Mouse (Mus musculus) thymus, adult 2 months (tissue): ENCODE measurements around the gene Slc31a1. TPM values are rescaled to one million over a fixed set of nuclear protein-coding genes. Genes with fewer than 3 reads are reported as not detected.

Source experiments
- DNase-seq: peaks from one replicate; pipeline ENCODE4 v3.0.0; 2021
- H3K27ac ChIP-seq: fragments of 200-500 bp; 2 replicates; pipeline ENCODE4 v1.5.1; 2012; ENCODE audit warnings: low read length, control low read depth; ENCODE audit not compliant: control insufficient read depth, insufficient read depth
- H3K27me3 ChIP-seq: fragments of 200-500 bp; 2 replicates; pipeline ENCODE4 v1.6.1; 2012; ENCODE audit warnings: mild to moderate bottlenecking, low read length, moderate library complexity, mixed read lengths; ENCODE audit not compliant: control insufficient read depth, insufficient read depth
- H3K36me3 ChIP-seq: fragments of 200-500 bp; 2 replicates; pipeline ENCODE4 v1.6.1; 2012; ENCODE audit warnings: mild to moderate bottlenecking, low read length, moderate library complexity; ENCODE audit not compliant: control insufficient read depth, insufficient read depth
- H3K4me1 ChIP-seq: fragments of 200-500 bp; replicated peaks from 2 replicates; pipeline ENCODE4 v1.6.1; 2012; ENCODE audit warnings: low read length; ENCODE audit not compliant: control insufficient read depth, insufficient read depth
- H3K4me3 ChIP-seq: fragments of 200-500 bp; 2 replicates; pipeline ENCODE4 v1.5.1; 2012; ENCODE audit warnings: mild to moderate bottlenecking, low read length, control low read depth, moderate library complexity; ENCODE audit not compliant: control insufficient read depth, insufficient read depth
- CTCF ChIP-seq: fragments of 200-500 bp; IDR thresholded peaks from 2 replicates; pipeline ENCODE4 v1.5.1; 2012; ENCODE audit warnings: mild to moderate bottlenecking, control low read depth, low read length, moderate library complexity, borderline replicate concordance; ENCODE audit not compliant: control insufficient read depth, poor library complexity, insufficient read depth; ENCODE audit errors: extremely low read depth
- POLR2A ChIP-seq: fragments of 200-500 bp; IDR thresholded peaks from 2 replicates; pipeline ENCODE4 v1.6.1; 2012; ENCODE audit warnings: mild to moderate bottlenecking, low read length, control low read depth, moderate library complexity; ENCODE audit not compliant: control insufficient read depth, poor library complexity, insufficient read depth; ENCODE audit errors: extremely low read depth
- WGBS: fragments of 180-500 bp; shearing (Covaris S2); methylation state at CpG from one replicate; pipeline ENCODE4 v1.1.7; 2018; 5-methylcytosine and 5-hydroxymethylcytosine counted together
- polyA plus RNA-seq: library from polyadenylated mRNA; depleted of rRNA; stranded (reverse); fragments of >200 nt; gene quantifications from 2 replicates; pipeline ENCODE4 v1.2.3, GENCODE M21; 2012

Slc31a1 gene
- polyA plus RNA-seq, 1 experiment = 10.5 TPM

GRCm38 (mm10) chr4:62393459-62393858 lies 32.9 kb downstream of the Slc31a1 start:
- no peak for DNase-seq

GRCm38 (mm10) chr4:62395806-62396205 lies 35.3 kb downstream of the Slc31a1 start:
- Histone ChIP-seq H3K27ac (no peak overlapping the region), H3K4me1 (no peaks in the 10 kb centered on the region), H3K27me3 (no peaks in the 10 kb centered on the region), H3K4me3 (no peak overlapping the region), H3K36me3 (peaks cover 56% of the 10 kb centered on the region)
- 94% methylated on average over 1 of the region's 1 CpGs for WGBS
- TF ChIP-seq CTCF (no peak), POLR2A (no peak)
- no peak for DNase-seq

More at GRCm38 (mm10) chr4:62393459-62393858, 32.9 kb downstream of the Slc31a1 start:
- no peaks in the 10 kb centered on the region for H3K4me1 ChIP-seq
- H3K4me3 ChIP-seq = no peak overlapping the region
- H3K36me3 ChIP-seq = peaks cover 35% of the 10 kb centered on the region
- TF ChIP-seq POLR2A (no peak), CTCF (no peak)
- H3K27ac ChIP-seq = no peak overlapping the region
- H3K27me3 ChIP-seq = no peaks in the 10 kb centered on the region
- WGBS = 77% methylated on average over 6 of the region's 6 CpGs

- Histone ChIP-seq H3K4me3 (no peak overlapping the region), H3K27ac (no peak overlapping the region), H3K4me1 (no peaks in the 10 kb centered on the region), H3K36me3 (peaks cover 74% of the 10 kb centered on the region), H3K27me3 (no peaks in the 10 kb centered on the region)
- 80% methylated on average over 4 of the region's 4 CpGs for WGBS
- no peak for DNase-seq
- TF ChIP-seq CTCF = no peak
- TF ChIP-seq POLR2A = no peak
Observed at GRCm38 (mm10) chr4:62397616-62398365, 37.3 kb downstream of the Slc31a1 start.

GRCm38 (mm10) chr4:62398956-62399355 lies 38.4 kb downstream of the Slc31a1 start:
- Histone ChIP-seq H3K36me3 (peaks cover 67% of the 10 kb centered on the region), H3K4me1 (no peaks in the 10 kb centered on the region), H3K4me3 (no peak overlapping the region), H3K27me3 (no peaks in the 10 kb centered on the region), H3K27ac (no peak overlapping the region)
- TF ChIP-seq POLR2A (no peak), CTCF (no peak)
- no peak for DNase-seq
- 92% methylated on average over 3 of the region's 3 CpGs for WGBS

GRCm38 (mm10) chr4:62406133-62406532 lies 45.6 kb downstream of the Slc31a1 start:
- Histone ChIP-seq H3K36me3 (peaks cover 16% of the 10 kb centered on the region), H3K27me3 (no peaks in the 10 kb centered on the region), H3K4me1 (peaks cover 9% of the 10 kb centered on the region; the same call in 1 of the 2 replicates), H3K27ac (no peak overlapping the region), H3K4me3 (no peak overlapping the region)
- DNase-seq = peak; percentile 3
- WGBS = 85% methylated on average over 4 of the region's 4 CpGs
- TF ChIP-seq POLR2A (no peak), CTCF (no peak)

GRCm38 (mm10) chr4:62407730-62408582 lies 47.4 kb downstream of the Slc31a1 start:
- Histone ChIP-seq H3K36me3 (peaks cover 9% of the 10 kb centered on the region; the same call in 1 of the 2 replicates), H3K4me1 (peaks cover 9% of the 10 kb centered on the region; the same call in 1 of the 2 replicates), H3K27ac (peak overlapping the region; percentile 45), H3K27me3 (no peaks in the 10 kb centered on the region), H3K4me3 (peak overlapping the region; percentile 69)
- no peak for TF ChIP-seq CTCF
- TF ChIP-seq POLR2A = no peak; the same call in 1 of the 2 replicates
- DNase-seq = peak; percentile 56
- WGBS = under 1% methylated on average over 35 of the region's 35 CpGs
